Mouse (Mus musculus) midbrain, postnatal 0 days (tissue): ENCODE measurements at regions not wholly inside any gene's neighbourhood (a gene's known extent, or its start where the extent isn't known, plus 50 kb on each side); places are given as distances from the start of the nearest gene placed in this dataset.

ENCODE experiments used
- ATAC-seq: fragments of 200-750 bp; cut with Nextera tagmentation; 2 replicates; pipeline ENCODE4 v1.8.0; 2017; ENCODE audit warnings: moderate number of reproducible peaks, mild to moderate bottlenecking, moderate TSS enrichment, moderate library complexity; ENCODE audit not compliant: low FRiP score
- DNase-seq: peaks from one replicate; pipeline ENCODE4 v3.0.0-alpha.2; 2015; ENCODE audit warnings: low spot score
- H3K27ac ChIP-seq: fragments of 300-500 bp; sonication (generic); 2 replicates; pipeline ENCODE4 v1.5.1; 2014; ENCODE audit warnings: low read depth, mild to moderate bottlenecking, low read length, mixed read lengths
- H3K27me3 ChIP-seq: fragments of 300-500 bp; sonication (generic); 2 replicates; pipeline ENCODE4 v1.6.1; 2014; ENCODE audit warnings: low read length, control low read depth, mixed read lengths; ENCODE audit not compliant: insufficient read depth
- H3K36me3 ChIP-seq: fragments of 300-500 bp; sonication (generic); 2 replicates; pipeline ENCODE4 v1.6.1; 2014; ENCODE audit warnings: low read length, control low read depth, mixed read lengths; ENCODE audit not compliant: insufficient read depth
- H3K4me1 ChIP-seq: fragments of 300-500 bp; sonication (generic); 2 replicates; pipeline ENCODE4 v1.6.1; 2014; ENCODE audit warnings: mild to moderate bottlenecking, control low read depth, antibody characterized with exemption, low read length, mixed read lengths; ENCODE audit not compliant: insufficient read depth
- H3K4me2 ChIP-seq: fragments of 300-500 bp; sonication (generic); 2 replicates; pipeline ENCODE4 v1.6.1; 2014; ENCODE audit warnings: low read depth, mild to moderate bottlenecking, low read length, mixed read lengths; ENCODE audit not compliant: poor library complexity, severe bottlenecking
- H3K4me3 ChIP-seq: fragments of 300-500 bp; sonication (generic); 2 replicates; pipeline ENCODE4 v1.5.1; 2014; ENCODE audit warnings: low read depth, mild to moderate bottlenecking, low read length, moderate library complexity
- H3K9ac ChIP-seq: fragments of 300-500 bp; sonication (generic); replicated peaks from 2 replicates; pipeline ENCODE4 v1.6.1; 2014; ENCODE audit warnings: mild to moderate bottlenecking, low read length, moderate library complexity, mixed read lengths; ENCODE audit not compliant: poor library complexity, severe bottlenecking
- H3K9me3 ChIP-seq: fragments of 300-500 bp; sonication (generic); 2 replicates; pipeline ENCODE4 v1.6.1; 2016; ENCODE audit warnings: low read length, control low read depth
- CTCF ChIP-seq: IDR thresholded peaks from 2 replicates; pipeline ENCODE4 v1.5.1; 2016; ENCODE audit warnings: antibody characterized with exemption, mild to moderate bottlenecking
- WGBS: fragments of 180-500 bp; shearing (Covaris S2); extraction: QIAGEN DNeasy Blood & Tissue Kit; methylation state at CpG from one replicate; pipeline ENCODE4 v1.1.7; 2014; 5-methylcytosine and 5-hydroxymethylcytosine counted together

GRCm38 (mm10) chr2:148161966-148162365, 115.2 kb upstream of the Foxa2 start:
- Histone ChIP-seq H3K9ac (no peak overlapping the region), H3K4me2 (no peak overlapping the region), H3K27ac (no peak overlapping the region), H3K36me3 (no peaks in the 10 kb centered on the region), H3K27me3 (no peaks in the 10 kb centered on the region), H3K4me3 (no peak overlapping the region), H3K4me1 (no peaks in the 10 kb centered on the region; the same call in 1 of the 2 replicates), H3K9me3 (no peaks in the 10 kb centered on the region)
- ATAC-seq (no peak), DNase-seq (no peak)
- WGBS = 48% methylated on average over 1 of the region's 1 CpGs
- no peak for TF ChIP-seq CTCF

- no peak overlapping the region for H3K27ac ChIP-seq
- H3K4me2 ChIP-seq = no peak overlapping the region
- no peaks in the 10 kb centered on the region for H3K27me3 ChIP-seq
- no peak overlapping the region for H3K9ac ChIP-seq
- no peak for TF ChIP-seq CTCF
- H3K4me1 ChIP-seq = no peaks in the 10 kb centered on the region; the same call in 1 of the 2 replicates
- H3K4me3 ChIP-seq = no peak overlapping the region
- no peak for DNase-seq
- ATAC-seq = no peak
- no peaks in the 10 kb centered on the region for H3K36me3 ChIP-seq
- 89% methylated on average over 1 of the region's 1 CpGs for WGBS
- H3K9me3 ChIP-seq = no peaks in the 10 kb centered on the region
Measured at GRCm38 (mm10) chr2:148162562-148162961, 115.8 kb upstream of the Foxa2 start.

GRCm38 (mm10) chr2:148171113-148171512, 124.3 kb upstream of the Foxa2 start:
- DNase-seq = no peak
- H3K9me3 ChIP-seq = no peaks in the 10 kb centered on the region
- H3K4me3 ChIP-seq = no peak overlapping the region
- no peaks in the 10 kb centered on the region for H3K4me1 ChIP-seq
- no peak overlapping the region for H3K4me2 ChIP-seq
- WGBS = 84% methylated on average over 4 of the region's 4 CpGs
- no peak for TF ChIP-seq CTCF
- no peaks in the 10 kb centered on the region for H3K27me3 ChIP-seq
- no peak overlapping the region for H3K9ac ChIP-seq
- no peak; the same call in 1 of the 2 replicates for ATAC-seq
- no peaks in the 10 kb centered on the region for H3K36me3 ChIP-seq
- no peak overlapping the region for H3K27ac ChIP-seq

- Histone ChIP-seq H3K9ac (no peak overlapping the region), H3K9me3 (no peaks in the 10 kb centered on the region), H3K27me3 (no peaks in the 10 kb centered on the region), H3K4me3 (no peak overlapping the region), H3K27ac (no peak overlapping the region), H3K36me3 (no peaks in the 10 kb centered on the region), H3K4me1 (no peaks in the 10 kb centered on the region), H3K4me2 (no peak overlapping the region)
- DNase-seq (no peak), ATAC-seq (no peak)
- no peak for TF ChIP-seq CTCF
- 39% methylated on average over 1 of the region's 1 CpGs for WGBS
Measured at GRCm38 (mm10) chr2:148171699-148172098, 124.9 kb upstream of the Foxa2 start.

- H3K36me3 ChIP-seq = no peaks in the 10 kb centered on the region
- 0 out of 2 replicates have a peak overlapping the region, but pooled peaks have one; percentile 19 for H3K9ac ChIP-seq
- TF ChIP-seq CTCF = no peak
- H3K9me3 ChIP-seq = no peaks in the 10 kb centered on the region
- H3K4me1 ChIP-seq = no peaks in the 10 kb centered on the region
- 63% methylated on average over 8 of the region's 8 CpGs for WGBS
- 0 out of 2 replicates have a peak overlapping the region, but pooled peaks have one; percentile 38 for H3K27ac ChIP-seq
- no peak overlapping the region for H3K4me3 ChIP-seq
- H3K4me2 ChIP-seq = no peak overlapping the region
- ATAC-seq = no peak
- DNase-seq = no peak
- H3K27me3 ChIP-seq = no peaks in the 10 kb centered on the region
Measured at GRCm38 (mm10) chr2:148175251-148175927, 128.6 kb upstream of the Foxa2 start.

GRCm38 (mm10) chr2:148180245-148180644, 133.5 kb upstream of the Foxa2 start:
- 91% methylated on average over 2 of the region's 2 CpGs for WGBS
- Histone ChIP-seq H3K9ac (no peak overlapping the region), H3K9me3 (no peaks in the 10 kb centered on the region), H3K4me2 (no peak overlapping the region), H3K27ac (no peak overlapping the region), H3K36me3 (no peaks in the 10 kb centered on the region), H3K4me1 (no peaks in the 10 kb centered on the region), H3K27me3 (no peaks in the 10 kb centered on the region), H3K4me3 (no peak overlapping the region)
- DNase-seq (no peak), ATAC-seq (no peak)
- TF ChIP-seq CTCF = no peak
